Mouse (Mus musculus) heart, adult 2 months (tissue): Measurements from ENCODE around the gene Heatr9. TPM values are rescaled to one million over a fixed set of nuclear protein-coding genes. Genes with fewer than 3 reads are reported as not detected.

Experiments
- DNase-seq, 2 experiments: peaks; one replicate each; pipeline ENCODE4 v3.0.0; 2021
- H3K27ac ChIP-seq: fragments of 200-600 bp; 2 replicates; pipeline ENCODE4 v1.8.1; 2022
- H3K27me3 ChIP-seq: fragments of 200-500 bp; 2 replicates; pipeline ENCODE4 v1.6.1; 2012; ENCODE audit warnings: mild to moderate bottlenecking, low read length, inconsistent platforms, mixed read lengths; ENCODE audit not compliant: control insufficient read depth, insufficient read depth
- H3K36me3 ChIP-seq: fragments of 200-500 bp; 2 replicates; pipeline ENCODE4 v1.6.1; 2012; ENCODE audit warnings: low read length, inconsistent platforms; ENCODE audit not compliant: control insufficient read depth, insufficient read depth
- H3K4me1 ChIP-seq: fragments of 200-500 bp; 2 replicates; pipeline ENCODE4 v1.6.1; 2011; ENCODE audit warnings: low read length; ENCODE audit not compliant: control insufficient read depth, insufficient read depth
- H3K4me3 ChIP-seq: fragments of 200-600 bp; 2 replicates; pipeline ENCODE4 v1.8.1; 2022
- H3K79me2 ChIP-seq: fragments of 200-500 bp; replicated peaks from 2 replicates; pipeline ENCODE4 v1.6.1; 2012; ENCODE audit warnings: mild to moderate bottlenecking, inconsistent platforms, low read length, moderate library complexity, mixed read lengths; ENCODE audit not compliant: control insufficient read depth, insufficient read depth
- H3K9ac ChIP-seq: fragments of 200-500 bp; 2 replicates; pipeline ENCODE4 v1.6.1; 2012; ENCODE audit warnings: low read depth, mild to moderate bottlenecking, control low read depth, inconsistent platforms, low read length, mixed read lengths
- CTCF ChIP-seq: fragments of 200-600 bp; IDR thresholded peaks from 2 replicates; pipeline ENCODE4 v1.8.1; 2022; ENCODE audit warnings: antibody characterized with exemption, mild to moderate bottlenecking, moderate library complexity
- EP300 ChIP-seq: fragments of 200-500 bp; IDR thresholded peaks from 2 replicates; pipeline ENCODE4 v1.6.1; 2011; ENCODE audit warnings: low read depth, low read length, control low read depth; ENCODE audit not compliant: insufficient read depth
- POLR2A ChIP-seq: fragments of 200-500 bp; IDR thresholded peaks from 2 replicates; pipeline ENCODE4 v1.6.1; 2011; ENCODE audit warnings: mild to moderate bottlenecking, low read depth, low read length, control low read depth; ENCODE audit not compliant: insufficient read depth
- WGBS: fragments of 180-500 bp; shearing (Covaris S2); methylation state at CpG from one replicate; pipeline ENCODE4 v1.1.7; 2018; 5-methylcytosine and 5-hydroxymethylcytosine counted together
- intact Hi-C: fragments of 180-260 bp; cut with DNase I; formaldehyde crosslinking; loops from one replicate; pipeline ENCODE4 v1.15.1; 2025
- long read RNA-seq: library from polyadenylated mRNA; stranded (forward); transcript quantifications from one replicate; pipeline ENCODE4 v2.0.0, GENCODE M21; 2021
- polyA plus RNA-seq: library from polyadenylated mRNA; depleted of rRNA; stranded (reverse); fragments of >200 nt; gene quantifications from 2 replicates; pipeline ENCODE4 v1.2.3, GENCODE M21; 2012; rRNA removed
- total RNA-seq, 2 experiments: library from RNA; stranded (reverse); gene quantifications; 2 replicates each; pipeline ENCODE4 v1.2.3; 2021

The Heatr9 gene
- not detected for total RNA-seq
- polyA plus RNA-seq: not detected in 2 replicates
- long read RNA-seq: 0 reads

DNA sequence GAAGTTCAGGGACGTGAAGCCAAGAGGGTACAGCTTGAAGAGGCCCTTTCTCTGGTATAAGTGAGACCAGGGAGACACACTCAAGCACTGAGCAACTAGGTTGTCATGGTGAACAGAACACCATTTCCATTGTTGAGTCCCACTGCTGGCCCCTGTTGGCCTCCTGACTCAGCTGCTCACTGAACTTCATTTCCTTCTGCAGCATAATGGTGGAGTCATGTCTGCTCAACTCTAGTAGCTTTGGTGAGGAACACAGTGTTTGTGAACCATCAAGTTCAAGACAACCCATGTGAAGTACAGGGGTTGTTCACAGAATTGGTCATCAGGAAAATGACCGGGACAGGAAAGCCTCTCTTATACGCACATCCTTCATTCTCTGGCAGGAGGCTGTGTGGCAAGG lies at the start of gene Heatr9:
Heatr9 (minus strand) TSS at position 101 of the 400 bp plus-strand sequence.
- intact Hi-C loops: no loop called here
- no peak for TF ChIP-seq EP300
- TF ChIP-seq CTCF: no peak
- TF ChIP-seq POLR2A: no peak
- 77% methylated on average over 3 of the region's 3 CpGs for WGBS

GRCm38 (mm10) chr11:83570189-83570588 lies 48.2 kb upstream of the Heatr9 start:
- peaks cover 1% of the 10 kb centered on the region for H3K4me1 ChIP-seq
- TF ChIP-seq POLR2A (no peak), CTCF (no peak), EP300 (no peak)
- 77% methylated on average over 2 of the region's 2 CpGs for WGBS

More for the DNA sequence above, at the start of gene Heatr9:
- Histone ChIP-seq H3K36me3 (no peaks in the 10 kb centered on the region), H3K27me3 (no peaks in the 10 kb centered on the region), H3K79me2 (no peaks in the 10 kb centered on the region), H3K27ac (no peak within 1 kb of the TSS), H3K4me3 (no peak within 1 kb of the TSS), H3K9ac (no peak within 1 kb of the TSS), H3K4me1 (no peaks in the 10 kb centered on the region)
- DNase-seq: no peak

GRCm38 (mm10) chr11:83569249-83569648 lies 47.3 kb upstream of the Heatr9 start:
- Histone ChIP-seq H3K4me3 (no peak overlapping the region), H3K27me3 (no peaks in the 10 kb centered on the region), H3K27ac (no peak overlapping the region), H3K9ac (no peak overlapping the region), H3K79me2 (no peaks in the 10 kb centered on the region), H3K4me1 (peaks cover 1% of the 10 kb centered on the region), H3K36me3 (no peaks in the 10 kb centered on the region)
- intact Hi-C loops: no loop called here
- TF ChIP-seq CTCF (no peak), POLR2A (no peak), EP300 (no peak)
- 93% methylated on average over 7 of the region's 7 CpGs for WGBS
- no peak for DNase-seq

More at GRCm38 (mm10) chr11:83570189-83570588, 48.2 kb upstream of the Heatr9 start:
- Histone ChIP-seq H3K36me3 (no peaks in the 10 kb centered on the region), H3K27ac (no peak overlapping the region), H3K4me3 (no peak overlapping the region), H3K27me3 (no peaks in the 10 kb centered on the region), H3K9ac (no peak overlapping the region), H3K79me2 (no peaks in the 10 kb centered on the region)
- no peak for DNase-seq
- intact Hi-C loops: no loop called here

GRCm38 (mm10) chr11:83568786-83569185 lies 46.8 kb upstream of the Heatr9 start:
- Histone ChIP-seq H3K9ac (no peak overlapping the region), H3K36me3 (no peaks in the 10 kb centered on the region), H3K79me2 (no peaks in the 10 kb centered on the region), H3K27me3 (no peaks in the 10 kb centered on the region), H3K27ac (no peak overlapping the region), H3K4me1 (peaks cover 1% of the 10 kb centered on the region), H3K4me3 (no peak overlapping the region)
- TF ChIP-seq CTCF (no peak), EP300 (no peak), POLR2A (no peak)
- 78% methylated on average over 3 of the region's 3 CpGs for WGBS
- intact Hi-C loops: no loop called here
- no peak for DNase-seq

- H3K27ac ChIP-seq: no peak overlapping the region
- WGBS: 86% methylated on average over 9 of the region's 9 CpGs
- peaks cover 1% of the 10 kb centered on the region for H3K4me1 ChIP-seq
- no peaks in the 10 kb centered on the region for H3K36me3 ChIP-seq
- no peak overlapping the region for H3K4me3 ChIP-seq
- no peak overlapping the region for H3K9ac ChIP-seq
- TF ChIP-seq POLR2A: no peak
- TF ChIP-seq EP300: no peak
- no peak for TF ChIP-seq CTCF
- no peak for DNase-seq
- intact Hi-C loops: no loop called here
- H3K27me3 ChIP-seq: no peaks in the 10 kb centered on the region
- H3K79me2 ChIP-seq: no peaks in the 10 kb centered on the region
Measured at GRCm38 (mm10) chr11:83568061-83568460, 46.1 kb upstream of the Heatr9 start.

- Histone ChIP-seq H3K9ac (no peak overlapping the region), H3K4me3 (no peak overlapping the region), H3K27me3 (no peaks in the 10 kb centered on the region), H3K79me2 (no peaks in the 10 kb centered on the region), H3K27ac (no peak overlapping the region), H3K36me3 (no peaks in the 10 kb centered on the region), H3K4me1 (peaks cover 1% of the 10 kb centered on the region)
- DNase-seq: no peak
- WGBS: 62% methylated on average over 7 of the region's 7 CpGs
- no peak for TF ChIP-seq EP300
- TF ChIP-seq CTCF: no peak
- TF ChIP-seq POLR2A: no peak
- intact Hi-C loops: no loop called here
Measured at GRCm38 (mm10) chr11:83567311-83567710, 45.3 kb upstream of the Heatr9 start.
